Mouse (Mus musculus): ENCODE data around the gene Lrrfip1. TPM values are rescaled to one million over a fixed set of nuclear protein-coding genes. Genes with fewer than 3 reads are reported as not detected.

Lrrfip1 gene
- polyA plus RNA-seq, 1 experiment, result 16.6 TPM

DNA sequence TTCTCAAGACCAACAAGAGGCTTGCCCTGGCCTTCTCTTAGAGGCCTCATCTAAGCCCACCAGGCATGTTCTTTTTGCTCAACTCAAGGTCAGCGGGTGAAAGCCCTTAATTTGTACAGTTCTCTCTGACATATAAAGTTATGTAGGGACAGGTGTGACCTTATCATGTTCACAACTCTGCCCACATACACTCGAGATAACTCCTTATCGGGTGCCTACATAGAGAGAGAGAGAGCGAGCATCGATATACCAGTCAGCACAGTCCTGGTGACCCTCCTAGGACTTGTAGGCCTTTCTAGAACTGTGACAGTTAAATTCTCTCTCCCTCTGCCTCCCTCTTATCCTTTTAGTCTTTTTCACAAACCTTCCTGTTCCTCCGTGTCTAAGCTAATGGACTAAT is 67.5 kb downstream of the Lrrfip1 start:
- no peak for DNase-seq (ENCODE audit: low read depth in 1 of 2, low spot score in 2 of 2)
- H3K4me1 ChIP-seq (ENCODE audit: control insufficient read depth, insufficient read depth, insufficient read length), result peaks cover 50% of the 10 kb centered on the region; the same call in 1 of the 2 replicates
- no peak overlapping the region for H3K4me3 ChIP-seq (ENCODE audit: extremely low read depth, insufficient read depth, insufficient read length)
- H3K27ac ChIP-seq (ENCODE audit: insufficient read depth, low read length), result no peak overlapping the region
- WGBS, result 84% methylated on average over 6 of the region's 6 CpGs
- peaks cover 9% of the 10 kb centered on the region for H3K36me3 ChIP-seq (ENCODE audit: control insufficient read depth, insufficient read depth, low read length)
- TF ChIP-seq CTCF (IDR thresholded peaks at IDR 0.05; ENCODE audit: extremely low read depth, insufficient read depth, insufficient read length, insufficient replicate concordance), result no peak
- TF ChIP-seq POLR2A (IDR thresholded peaks at IDR 0.05; ENCODE audit: low read depth, low read length), result no peak
- H3K27me3 ChIP-seq (ENCODE audit: control insufficient read depth, insufficient read depth, low read length), result no peaks in the 10 kb centered on the region

GRCm38 (mm10) chr1:91066599-91066998 is 68.1 kb downstream of the Lrrfip1 start:
- Histone ChIP-seq H3K27me3 (ENCODE audit: control insufficient read depth, insufficient read depth, low read length) (no peaks in the 10 kb centered on the region), H3K36me3 (ENCODE audit: control insufficient read depth, insufficient read depth, low read length) (peaks cover 9% of the 10 kb centered on the region), H3K4me1 (ENCODE audit: control insufficient read depth, insufficient read depth, insufficient read length) (peaks cover 45% of the 10 kb centered on the region; the same call in 1 of the 2 replicates), H3K4me3 (ENCODE audit: extremely low read depth, insufficient read depth, insufficient read length) (no peak overlapping the region), H3K27ac (ENCODE audit: insufficient read depth, low read length) (no peak overlapping the region)
- TF ChIP-seq POLR2A (IDR thresholded peaks at IDR 0.05; ENCODE audit: low read depth, low read length) (no peak), CTCF (IDR thresholded peaks at IDR 0.05; ENCODE audit: extremely low read depth, insufficient read depth, insufficient read length, insufficient replicate concordance) (no peak)
- DNase-seq (ENCODE audit: low read depth in 1 of 2, low spot score in 2 of 2), result no peak
- WGBS, result 73% methylated on average over 2 of the region's 2 CpGs

DNA sequence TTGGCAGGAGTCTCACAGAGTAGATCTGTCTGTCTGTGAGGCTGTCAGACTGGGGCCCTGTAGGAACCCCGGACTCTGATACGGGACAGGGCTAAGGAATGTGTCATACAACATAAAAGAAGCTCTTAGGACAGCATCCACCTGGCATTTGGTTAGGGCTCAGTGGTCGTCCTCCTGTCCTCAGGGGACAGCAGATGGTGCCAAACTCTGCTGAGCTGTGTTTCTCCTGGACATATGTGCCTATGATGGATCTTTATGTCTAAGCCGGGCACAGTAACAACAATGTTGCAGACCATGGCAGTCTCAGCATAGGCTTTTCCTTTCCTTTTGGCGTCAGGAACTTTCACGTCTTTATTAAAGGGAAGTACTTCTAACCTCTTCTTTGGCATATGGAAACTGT is 69.2 kb downstream of the Lrrfip1 start:
- no peak for TF ChIP-seq POLR2A (IDR thresholded peaks at IDR 0.05; ENCODE audit: low read depth, low read length)
- no peak for TF ChIP-seq CTCF (IDR thresholded peaks at IDR 0.05; ENCODE audit: extremely low read depth, insufficient read depth, insufficient read length, insufficient replicate concordance)
- 79% methylated on average over 6 of the region's 6 CpGs for WGBS
- peaks cover 9% of the 10 kb centered on the region for H3K36me3 ChIP-seq (ENCODE audit: control insufficient read depth, insufficient read depth, low read length)
- DNase-seq (ENCODE audit: low read depth in 1 of 2, low spot score in 2 of 2), result no peak
- H3K4me3 ChIP-seq (ENCODE audit: extremely low read depth, insufficient read depth, insufficient read length), result no peak overlapping the region
- no peaks in the 10 kb centered on the region for H3K27me3 ChIP-seq (ENCODE audit: control insufficient read depth, insufficient read depth, low read length)
- peaks cover 34% of the 10 kb centered on the region; the same call in 1 of the 2 replicates for H3K4me1 ChIP-seq (ENCODE audit: control insufficient read depth, insufficient read depth, insufficient read length)
- no peak overlapping the region for H3K27ac ChIP-seq (ENCODE audit: insufficient read depth, low read length)

- no peak overlapping the region for H3K4me3 ChIP-seq (ENCODE audit: extremely low read depth, insufficient read depth, insufficient read length)
- no peak for DNase-seq (ENCODE audit: low read depth in 1 of 2, low spot score in 2 of 2)
- TF ChIP-seq POLR2A (IDR thresholded peaks at IDR 0.05; ENCODE audit: low read depth, low read length), result no peak
- TF ChIP-seq CTCF (IDR thresholded peaks at IDR 0.05; ENCODE audit: extremely low read depth, insufficient read depth, insufficient read length, insufficient replicate concordance), result no peak
- H3K36me3 ChIP-seq (ENCODE audit: control insufficient read depth, insufficient read depth, low read length), result peaks cover 9% of the 10 kb centered on the region
- H3K27me3 ChIP-seq (ENCODE audit: control insufficient read depth, insufficient read depth, low read length), result no peaks in the 10 kb centered on the region
- H3K27ac ChIP-seq (ENCODE audit: insufficient read depth, low read length), result no peak overlapping the region
- 64% methylated on average over 6 of the region's 6 CpGs for WGBS
- peaks cover 16% of the 10 kb centered on the region; the same call in 1 of the 2 replicates for H3K4me1 ChIP-seq (ENCODE audit: control insufficient read depth, insufficient read depth, insufficient read length)
Measured at GRCm38 (mm10) chr1:91069575-91069974, 71.0 kb downstream of the Lrrfip1 start.

DNA sequence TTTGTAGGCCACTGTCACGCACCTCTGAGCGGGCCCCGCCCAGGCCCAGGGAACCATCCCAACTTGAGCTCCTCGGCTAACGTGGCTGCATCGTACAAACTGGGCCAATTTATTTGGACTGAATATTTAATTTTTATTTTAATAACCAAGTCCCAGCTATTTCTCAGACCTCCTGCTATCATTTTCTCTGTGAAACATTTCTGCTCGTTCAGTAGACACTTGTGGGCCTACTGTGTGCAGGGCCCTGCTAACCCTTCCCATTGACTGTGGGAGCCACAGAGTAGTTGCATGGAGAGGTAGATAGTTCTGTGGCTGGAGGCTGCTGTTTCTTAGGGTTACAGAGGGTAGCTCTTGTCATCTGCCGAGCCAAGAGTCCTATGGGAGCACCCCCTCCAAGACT is 72.0 kb downstream of the Lrrfip1 start:
- peaks cover 9% of the 10 kb centered on the region for H3K36me3 ChIP-seq (ENCODE audit: control insufficient read depth, insufficient read depth, low read length)
- TF ChIP-seq CTCF (IDR thresholded peaks at IDR 0.05; ENCODE audit: extremely low read depth, insufficient read depth, insufficient read length, insufficient replicate concordance) (no peak), POLR2A (IDR thresholded peaks at IDR 0.05; ENCODE audit: low read depth, low read length) (no peak)

DNA sequence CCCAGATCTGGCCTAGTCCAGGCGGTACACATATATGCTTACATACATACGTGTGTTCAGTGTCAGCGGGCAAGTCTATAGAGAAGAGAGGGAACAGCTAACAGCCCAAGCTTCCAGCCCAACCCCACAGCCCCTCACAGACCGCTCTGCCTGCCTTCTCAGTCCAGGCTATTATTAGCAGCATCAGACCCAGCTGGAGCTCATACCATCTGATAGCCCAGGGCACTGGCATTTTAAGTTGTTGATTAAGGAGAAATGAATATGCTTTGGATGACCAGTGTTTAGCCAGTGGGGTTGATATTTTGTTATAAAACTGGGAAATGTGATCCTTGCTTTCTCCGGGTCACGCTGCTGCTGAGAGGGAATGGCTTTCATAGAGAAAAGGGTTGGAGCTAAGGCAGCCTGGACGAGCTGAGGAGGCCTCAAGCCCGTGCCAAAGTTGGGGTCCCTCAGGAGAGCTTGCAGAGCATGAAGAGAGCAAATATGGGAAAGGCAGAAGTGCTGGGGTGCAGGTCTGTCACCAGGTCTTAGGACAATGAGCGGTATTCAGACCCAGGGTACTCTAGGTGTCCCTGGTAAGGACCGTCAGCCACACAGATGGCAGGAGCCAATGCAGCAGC is 73.2 kb downstream of the Lrrfip1 start:
- WGBS, result 91% methylated on average over 10 of the region's 10 CpGs
- TF ChIP-seq POLR2A (IDR thresholded peaks at IDR 0.05; ENCODE audit: low read depth, low read length), result no peak
- no peak for TF ChIP-seq CTCF (IDR thresholded peaks at IDR 0.05; ENCODE audit: extremely low read depth, insufficient read depth, insufficient read length, insufficient replicate concordance)
- H3K27ac ChIP-seq (ENCODE audit: insufficient read depth, low read length), result no peak overlapping the region
- no peak for DNase-seq (ENCODE audit: low read depth in 1 of 2, low spot score in 2 of 2)
- no peaks in the 10 kb centered on the region; the same call in 1 of the 2 replicates for H3K4me1 ChIP-seq (ENCODE audit: control insufficient read depth, insufficient read depth, insufficient read length)
- no peak overlapping the region for H3K4me3 ChIP-seq (ENCODE audit: extremely low read depth, insufficient read depth, insufficient read length)
- H3K27me3 ChIP-seq (ENCODE audit: control insufficient read depth, insufficient read depth, low read length), result no peaks in the 10 kb centered on the region
- peaks cover 11% of the 10 kb centered on the region for H3K36me3 ChIP-seq (ENCODE audit: control insufficient read depth, insufficient read depth, low read length)

More for the DNA sequence above, 72.0 kb downstream of the Lrrfip1 start:
- H3K4me3 ChIP-seq (ENCODE audit: extremely low read depth, insufficient read depth, insufficient read length), result no peak overlapping the region
- 90% methylated on average over 8 of the region's 8 CpGs for WGBS
- H3K27me3 ChIP-seq (ENCODE audit: control insufficient read depth, insufficient read depth, low read length), result no peaks in the 10 kb centered on the region
- H3K27ac ChIP-seq (ENCODE audit: insufficient read depth, low read length), result no peak overlapping the region
- H3K4me1 ChIP-seq (ENCODE audit: control insufficient read depth, insufficient read depth, insufficient read length), result peaks cover 6% of the 10 kb centered on the region; the same call in 1 of the 2 replicates
- DNase-seq (ENCODE audit: low read depth in 1 of 2, low spot score in 2 of 2), result no peak

GRCm38 (mm10) chr1:91076946-91077345 is 78.4 kb downstream of the Lrrfip1 start:
- Histone ChIP-seq H3K27me3 (ENCODE audit: control insufficient read depth, insufficient read depth, low read length) (no peaks in the 10 kb centered on the region), H3K4me3 (ENCODE audit: extremely low read depth, insufficient read depth, insufficient read length) (no peak overlapping the region), H3K36me3 (ENCODE audit: control insufficient read depth, insufficient read depth, low read length) (peaks cover 6% of the 10 kb centered on the region; the same call in 1 of the 2 replicates), H3K4me1 (ENCODE audit: control insufficient read depth, insufficient read depth, insufficient read length) (peaks cover 6% of the 10 kb centered on the region; the same call in 1 of the 2 replicates), H3K27ac (ENCODE audit: insufficient read depth, low read length) (no peak overlapping the region)
- WGBS, result 89% methylated on average over 8 of the region's 8 CpGs
- DNase-seq (ENCODE audit: low read depth in 1 of 2, low spot score in 2 of 2), result no peak
- TF ChIP-seq POLR2A (IDR thresholded peaks at IDR 0.05; ENCODE audit: low read depth, low read length), result no peak
- no peak for TF ChIP-seq CTCF (IDR thresholded peaks at IDR 0.05; ENCODE audit: extremely low read depth, insufficient read depth, insufficient read length, insufficient replicate concordance)

Data from spleen, adult 2 months (tissue).